Mouse (Mus musculus): ENCODE results near the gene Smad5. TPM values are rescaled to one million over a fixed set of nuclear protein-coding genes. Genes with fewer than 3 reads are reported as not detected.

The Smad5 gene
- polyA plus RNA-seq, 1 experiment from 2014 or later = 45.3 TPM

GRCm38 (mm10) chr13:56769431-56769830 is 66.6 kb downstream of the Smad5 start:
- Histone ChIP-seq H3K9ac (ENCODE audit: low read depth, low read length) (no peak overlapping the region), H3K4me2 (ENCODE audit: low read depth, low read length) (no peak overlapping the region), H3K27ac (replicated peaks; ENCODE audit: low read depth, low read length) (no peak overlapping the region), H3K4me3 (ENCODE audit: low read depth, low read length) (no peak overlapping the region), H3K4me1 (ENCODE audit: control insufficient read depth, insufficient read depth, low read length) (peaks cover 4% of the 10 kb centered on the region; the same call in 1 of the 2 replicates), H3K9me3 (ENCODE audit: control insufficient read depth, low read length) (no peaks in the 10 kb centered on the region), H3K36me3 (ENCODE audit: control insufficient read depth, insufficient read depth, low read length) (no peaks in the 10 kb centered on the region), H3K27me3 (replicated peaks; ENCODE audit: control insufficient read depth, insufficient read depth, low read length) (no peaks in the 10 kb centered on the region)
- DNase-seq (ENCODE audit: low spot score) (no peak), ATAC-seq (ENCODE audit: low read depth) (no peak)
- WGBS = 20% methylated on average over 4 of the region's 4 CpGs

GRCm38 (mm10) chr13:56770136-56770578 is 67.3 kb downstream of the Smad5 start:
- no peak for ATAC-seq (ENCODE audit: low read depth)
- Histone ChIP-seq H3K4me2 (ENCODE audit: low read depth, low read length) (no peak overlapping the region), H3K4me3 (ENCODE audit: low read depth, low read length) (no peak overlapping the region), H3K27ac (replicated peaks; ENCODE audit: low read depth, low read length) (no peak overlapping the region), H3K27me3 (replicated peaks; ENCODE audit: control insufficient read depth, insufficient read depth, low read length) (no peaks in the 10 kb centered on the region), H3K9ac (ENCODE audit: low read depth, low read length) (no peak overlapping the region), H3K36me3 (ENCODE audit: control insufficient read depth, insufficient read depth, low read length) (no peaks in the 10 kb centered on the region), H3K4me1 (ENCODE audit: control insufficient read depth, insufficient read depth, low read length) (peaks cover 4% of the 10 kb centered on the region; the same call in 1 of the 2 replicates), H3K9me3 (ENCODE audit: control insufficient read depth, low read length) (no peaks in the 10 kb centered on the region)
- 68% methylated on average over 1 of the region's 1 CpGs for WGBS
- DNase-seq (ENCODE audit: low spot score) = no peak

GRCm38 (mm10) chr13:56770786-56771185 is 68.0 kb downstream of the Smad5 start:
- H3K9ac ChIP-seq (ENCODE audit: low read depth, low read length) = no peak overlapping the region
- H3K4me2 ChIP-seq (ENCODE audit: low read depth, low read length) = no peak overlapping the region
- 69% methylated on average over 5 of the region's 5 CpGs for WGBS
- ATAC-seq (ENCODE audit: low read depth) (no peak), DNase-seq (ENCODE audit: low spot score) (no peak)
- H3K36me3 ChIP-seq (ENCODE audit: control insufficient read depth, insufficient read depth, low read length) = no peaks in the 10 kb centered on the region
- no peaks in the 10 kb centered on the region for H3K4me1 ChIP-seq (ENCODE audit: control insufficient read depth, insufficient read depth, low read length)
- no peaks in the 10 kb centered on the region for H3K27me3 ChIP-seq (replicated peaks; ENCODE audit: control insufficient read depth, insufficient read depth, low read length)
- H3K4me3 ChIP-seq (ENCODE audit: low read depth, low read length) = no peak overlapping the region
- no peak overlapping the region for H3K27ac ChIP-seq (replicated peaks; ENCODE audit: low read depth, low read length)
- no peaks in the 10 kb centered on the region for H3K9me3 ChIP-seq (ENCODE audit: control insufficient read depth, low read length)

- DNase-seq (ENCODE audit: low spot score) (no peak), ATAC-seq (ENCODE audit: low read depth) (no peak)
- no peaks in the 10 kb centered on the region for H3K36me3 ChIP-seq (ENCODE audit: control insufficient read depth, insufficient read depth, low read length)
- no peaks in the 10 kb centered on the region for H3K9me3 ChIP-seq (ENCODE audit: control insufficient read depth, low read length)
- H3K27me3 ChIP-seq (replicated peaks; ENCODE audit: control insufficient read depth, insufficient read depth, low read length) = no peaks in the 10 kb centered on the region
- no peak overlapping the region for H3K4me2 ChIP-seq (ENCODE audit: low read depth, low read length)
- H3K27ac ChIP-seq (replicated peaks; ENCODE audit: low read depth, low read length) = no peak overlapping the region
- no peak overlapping the region for H3K9ac ChIP-seq (ENCODE audit: low read depth, low read length)
- 46% methylated on average over 3 of the region's 3 CpGs for WGBS
- no peaks in the 10 kb centered on the region for H3K4me1 ChIP-seq (ENCODE audit: control insufficient read depth, insufficient read depth, low read length)
- no peak overlapping the region for H3K4me3 ChIP-seq (ENCODE audit: low read depth, low read length)
These were observed 69.8 kb downstream of the Smad5 start for GRCm38 (mm10) chr13:56772592-56772991.

GRCm38 (mm10) chr13:56773262-56773870 is 70.6 kb downstream of the Smad5 start:
- no peaks in the 10 kb centered on the region for H3K9me3 ChIP-seq (ENCODE audit: control insufficient read depth, low read length)
- no peaks in the 10 kb centered on the region for H3K4me1 ChIP-seq (ENCODE audit: control insufficient read depth, insufficient read depth, low read length)
- H3K36me3 ChIP-seq (ENCODE audit: control insufficient read depth, insufficient read depth, low read length) = no peaks in the 10 kb centered on the region
- ATAC-seq (ENCODE audit: low read depth) = no peak
- H3K9ac ChIP-seq (ENCODE audit: low read depth, low read length) = no peak overlapping the region
- H3K27me3 ChIP-seq (replicated peaks; ENCODE audit: control insufficient read depth, insufficient read depth, low read length) = no peaks in the 10 kb centered on the region
- WGBS = 42% methylated on average over 14 of the region's 14 CpGs
- DNase-seq (ENCODE audit: low spot score) = no peak
- H3K27ac ChIP-seq (replicated peaks; ENCODE audit: low read depth, low read length) = no peak overlapping the region
- H3K4me3 ChIP-seq (ENCODE audit: low read depth, low read length) = no peak overlapping the region
- H3K4me2 ChIP-seq (ENCODE audit: low read depth, low read length) = no peak overlapping the region

- Histone ChIP-seq H3K9me3 (ENCODE audit: control insufficient read depth, low read length) (no peaks in the 10 kb centered on the region), H3K4me3 (ENCODE audit: low read depth, low read length) (no peak overlapping the region), H3K27ac (replicated peaks; ENCODE audit: low read depth, low read length) (no peak overlapping the region), H3K27me3 (replicated peaks; ENCODE audit: control insufficient read depth, insufficient read depth, low read length) (no peaks in the 10 kb centered on the region), H3K9ac (ENCODE audit: low read depth, low read length) (no peak overlapping the region), H3K4me1 (ENCODE audit: control insufficient read depth, insufficient read depth, low read length) (no peaks in the 10 kb centered on the region), H3K4me2 (ENCODE audit: low read depth, low read length) (no peak overlapping the region), H3K36me3 (ENCODE audit: control insufficient read depth, insufficient read depth, low read length) (no peaks in the 10 kb centered on the region)
- DNase-seq (ENCODE audit: low spot score) (no peak), ATAC-seq (ENCODE audit: low read depth) (peak; percentile 59; the same call in 1 of the 2 replicates)
- 38% methylated on average over 5 of the region's 5 CpGs for WGBS
These were observed 71.5 kb downstream of the Smad5 start for GRCm38 (mm10) chr13:56774304-56774703.

- no peak overlapping the region for H3K4me3 ChIP-seq (ENCODE audit: low read depth, low read length)
- no peak overlapping the region for H3K9ac ChIP-seq (ENCODE audit: low read depth, low read length)
- H3K36me3 ChIP-seq (ENCODE audit: control insufficient read depth, insufficient read depth, low read length) = no peaks in the 10 kb centered on the region
- DNase-seq (ENCODE audit: low spot score) (no peak), ATAC-seq (ENCODE audit: low read depth) (no peak)
- H3K4me2 ChIP-seq (ENCODE audit: low read depth, low read length) = no peak overlapping the region
- H3K27me3 ChIP-seq (replicated peaks; ENCODE audit: control insufficient read depth, insufficient read depth, low read length) = no peaks in the 10 kb centered on the region
- no peak overlapping the region for H3K27ac ChIP-seq (replicated peaks; ENCODE audit: low read depth, low read length)
- no peaks in the 10 kb centered on the region for H3K9me3 ChIP-seq (ENCODE audit: control insufficient read depth, low read length)
- 62% methylated on average over 13 of the region's 13 CpGs for WGBS
- H3K4me1 ChIP-seq (ENCODE audit: control insufficient read depth, insufficient read depth, low read length) = no peaks in the 10 kb centered on the region
These were observed 78.1 kb downstream of the Smad5 start for GRCm38 (mm10) chr13:56780746-56781469.

- Histone ChIP-seq H3K36me3 (ENCODE audit: control insufficient read depth, insufficient read depth, low read length) (no peaks in the 10 kb centered on the region), H3K9me3 (ENCODE audit: control insufficient read depth, low read length) (no peaks in the 10 kb centered on the region), H3K4me1 (ENCODE audit: control insufficient read depth, insufficient read depth, low read length) (no peaks in the 10 kb centered on the region), H3K27me3 (replicated peaks; ENCODE audit: control insufficient read depth, insufficient read depth, low read length) (no peaks in the 10 kb centered on the region), H3K4me2 (ENCODE audit: low read depth, low read length) (no peak overlapping the region), H3K4me3 (ENCODE audit: low read depth, low read length) (no peak overlapping the region), H3K9ac (ENCODE audit: low read depth, low read length) (no peak overlapping the region), H3K27ac (replicated peaks; ENCODE audit: low read depth, low read length) (no peak overlapping the region)
- no peak for ATAC-seq (ENCODE audit: low read depth)
- 85% methylated on average over 3 of the region's 3 CpGs for WGBS
- DNase-seq (ENCODE audit: low spot score) = no peak
These were observed 78.9 kb downstream of the Smad5 start for GRCm38 (mm10) chr13:56781697-56782096.

GRCm38 (mm10) chr13:56782621-56783020 is 79.8 kb downstream of the Smad5 start:
- no peak for ATAC-seq (ENCODE audit: low read depth)
- WGBS = 87% methylated on average over 1 of the region's 1 CpGs

More at GRCm38 (mm10) chr13:56782621-56783020, 79.8 kb downstream of the Smad5 start:
- no peak for DNase-seq (ENCODE audit: low spot score)
- Histone ChIP-seq H3K9ac (ENCODE audit: low read depth, low read length) (no peak overlapping the region), H3K27ac (replicated peaks; ENCODE audit: low read depth, low read length) (no peak overlapping the region), H3K27me3 (replicated peaks; ENCODE audit: control insufficient read depth, insufficient read depth, low read length) (no peaks in the 10 kb centered on the region), H3K4me1 (ENCODE audit: control insufficient read depth, insufficient read depth, low read length) (no peaks in the 10 kb centered on the region), H3K4me3 (ENCODE audit: low read depth, low read length) (no peak overlapping the region), H3K9me3 (ENCODE audit: control insufficient read depth, low read length) (no peaks in the 10 kb centered on the region), H3K36me3 (ENCODE audit: control insufficient read depth, insufficient read depth, low read length) (no peaks in the 10 kb centered on the region), H3K4me2 (ENCODE audit: low read depth, low read length) (no peak overlapping the region)
